Mouse (Mus musculus): ENCODE measurements at regions not wholly inside any gene's neighbourhood (a gene's known extent, or its start where the extent isn't known, plus 50 kb on each side); places are given as distances from the start of the nearest gene placed in this dataset.

GRCm38 (mm10) chr6:49523184-49523583 is 127.8 kb downstream of the Stk31 start:
- WGBS, result 5% methylated on average over 1 of the region's 1 CpGs
- Histone ChIP-seq H3K4me2 (ENCODE audit: low read length) (no peak overlapping the region), H3K4me3 (ENCODE audit: low read depth, low read length) (no peak overlapping the region), H3K4me1 (replicated peaks; ENCODE audit: control insufficient read depth, insufficient read depth, low read length) (no peaks in the 10 kb centered on the region), H3K9me3 (ENCODE audit: control insufficient read depth, low read length) (no peaks in the 10 kb centered on the region), H3K27me3 (replicated peaks; ENCODE audit: control insufficient read depth, insufficient read depth, low read length) (no peaks in the 10 kb centered on the region), H3K9ac (ENCODE audit: low read length) (no peak overlapping the region), H3K36me3 (ENCODE audit: control insufficient read depth, insufficient read depth, low read length) (no peaks in the 10 kb centered on the region), H3K27ac (ENCODE audit: low read depth) (no peak overlapping the region)
- no peak for DNase-seq (ENCODE audit: low spot score)
- ATAC-seq (replicated peaks; ENCODE audit: low FRiP score, low TSS enrichment, low read depth), result no peak

- no peak overlapping the region for H3K4me3 ChIP-seq (ENCODE audit: low read depth, low read length)
- no peaks in the 10 kb centered on the region for H3K4me1 ChIP-seq (replicated peaks; ENCODE audit: control insufficient read depth, insufficient read depth, low read length)
- H3K27me3 ChIP-seq (replicated peaks; ENCODE audit: control insufficient read depth, insufficient read depth, low read length), result no peaks in the 10 kb centered on the region
- WGBS, result 89% methylated on average over 7 of the region's 7 CpGs
- no peak overlapping the region for H3K4me2 ChIP-seq (ENCODE audit: low read length)
- DNase-seq (ENCODE audit: low spot score) (no peak), ATAC-seq (replicated peaks; ENCODE audit: low FRiP score, low TSS enrichment, low read depth) (no peak)
- no peak overlapping the region for H3K9ac ChIP-seq (ENCODE audit: low read length)
- no peak overlapping the region for H3K27ac ChIP-seq (ENCODE audit: low read depth)
- H3K9me3 ChIP-seq (ENCODE audit: control insufficient read depth, low read length), result no peaks in the 10 kb centered on the region
- H3K36me3 ChIP-seq (ENCODE audit: control insufficient read depth, insufficient read depth, low read length), result no peaks in the 10 kb centered on the region
Observed at GRCm38 (mm10) chr6:49523696-49524095, 128.3 kb downstream of the Stk31 start.

DNA sequence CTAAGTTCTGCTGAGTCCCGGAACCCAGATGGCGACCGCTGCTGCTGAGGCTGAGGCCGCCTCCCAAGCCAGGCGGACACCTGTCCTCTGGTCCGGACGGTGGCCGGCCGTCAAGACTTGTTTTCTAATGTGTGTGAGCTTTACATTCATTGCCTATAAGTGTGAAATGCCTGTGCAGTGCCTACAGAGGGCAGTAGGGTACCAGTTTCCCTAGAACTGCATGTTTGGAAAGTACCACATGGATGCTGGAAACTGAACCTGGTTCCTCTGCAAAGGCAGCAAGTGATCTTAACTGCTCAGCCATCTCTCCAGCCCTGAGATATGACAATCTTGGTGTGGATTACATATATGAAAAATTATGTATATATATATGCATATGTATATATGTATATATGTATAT is 138.6 kb downstream of the Stk31 start:
- H3K4me1 ChIP-seq (replicated peaks; ENCODE audit: control insufficient read depth, insufficient read depth, low read length), result no peaks in the 10 kb centered on the region
- no peak for ATAC-seq (replicated peaks; ENCODE audit: low FRiP score, low TSS enrichment, low read depth)
- H3K9me3 ChIP-seq (ENCODE audit: control insufficient read depth, low read length), result no peaks in the 10 kb centered on the region
- H3K4me3 ChIP-seq (ENCODE audit: low read depth, low read length), result no peak overlapping the region
- no peak overlapping the region for H3K27ac ChIP-seq (ENCODE audit: low read depth)
- no peak for DNase-seq (ENCODE audit: low spot score)
- H3K27me3 ChIP-seq (replicated peaks; ENCODE audit: control insufficient read depth, insufficient read depth, low read length), result no peaks in the 10 kb centered on the region
- H3K9ac ChIP-seq (ENCODE audit: low read length), result no peak overlapping the region
- WGBS, result 94% methylated on average over 6 of the region's 9 CpGs
- no peak overlapping the region for H3K4me2 ChIP-seq (ENCODE audit: low read length)
- H3K36me3 ChIP-seq (ENCODE audit: control insufficient read depth, insufficient read depth, low read length), result no peaks in the 10 kb centered on the region

GRCm38 (mm10) chr6:49534551-49534950 is 139.1 kb downstream of the Stk31 start:
- no peak overlapping the region for H3K4me3 ChIP-seq (ENCODE audit: low read depth, low read length)
- no peaks in the 10 kb centered on the region for H3K36me3 ChIP-seq (ENCODE audit: control insufficient read depth, insufficient read depth, low read length)
- no peaks in the 10 kb centered on the region for H3K9me3 ChIP-seq (ENCODE audit: control insufficient read depth, low read length)
- WGBS, result 73% methylated on average over 3 of the region's 3 CpGs
- H3K27ac ChIP-seq (ENCODE audit: low read depth), result no peak overlapping the region
- no peak for DNase-seq (ENCODE audit: low spot score)
- H3K4me2 ChIP-seq (ENCODE audit: low read length), result no peak overlapping the region
- ATAC-seq (replicated peaks; ENCODE audit: low FRiP score, low TSS enrichment, low read depth), result no peak
- H3K9ac ChIP-seq (ENCODE audit: low read length), result no peak overlapping the region
- H3K4me1 ChIP-seq (replicated peaks; ENCODE audit: control insufficient read depth, insufficient read depth, low read length), result no peaks in the 10 kb centered on the region
- no peaks in the 10 kb centered on the region for H3K27me3 ChIP-seq (replicated peaks; ENCODE audit: control insufficient read depth, insufficient read depth, low read length)

GRCm38 (mm10) chr6:49544946-49545345 is 149.5 kb downstream of the Stk31 start:
- Histone ChIP-seq H3K27ac (ENCODE audit: low read depth) (no peak overlapping the region), H3K9ac (ENCODE audit: low read length) (no peak overlapping the region), H3K4me1 (replicated peaks; ENCODE audit: control insufficient read depth, insufficient read depth, low read length) (no peaks in the 10 kb centered on the region), H3K4me3 (ENCODE audit: low read depth, low read length) (no peak overlapping the region), H3K27me3 (replicated peaks; ENCODE audit: control insufficient read depth, insufficient read depth, low read length) (no peaks in the 10 kb centered on the region), H3K36me3 (ENCODE audit: control insufficient read depth, insufficient read depth, low read length) (no peaks in the 10 kb centered on the region), H3K4me2 (ENCODE audit: low read length) (no peak overlapping the region), H3K9me3 (ENCODE audit: control insufficient read depth, low read length) (0 out of 2 replicates have a peak, but pooled peaks cover 2% of the 10 kb centered on the region)
- WGBS, result 90% methylated on average over 7 of the region's 7 CpGs
- DNase-seq (ENCODE audit: low spot score) (no peak), ATAC-seq (replicated peaks; ENCODE audit: low FRiP score, low TSS enrichment, low read depth) (no peak)

GRCm38 (mm10) chr6:49555069-49555468 is 159.7 kb downstream of the Stk31 start:
- no peak overlapping the region for H3K4me2 ChIP-seq (ENCODE audit: low read length)
- no peaks in the 10 kb centered on the region for H3K4me1 ChIP-seq (replicated peaks; ENCODE audit: control insufficient read depth, insufficient read depth, low read length)
- no peak overlapping the region for H3K9ac ChIP-seq (ENCODE audit: low read length)
- no peak for DNase-seq (ENCODE audit: low spot score)
- no peaks in the 10 kb centered on the region for H3K27me3 ChIP-seq (replicated peaks; ENCODE audit: control insufficient read depth, insufficient read depth, low read length)
- WGBS, result 84% methylated on average over 10 of the region's 10 CpGs
- no peaks in the 10 kb centered on the region for H3K9me3 ChIP-seq (ENCODE audit: control insufficient read depth, low read length)
- H3K36me3 ChIP-seq (ENCODE audit: control insufficient read depth, insufficient read depth, low read length), result no peaks in the 10 kb centered on the region
- H3K4me3 ChIP-seq (ENCODE audit: low read depth, low read length), result no peak overlapping the region
- ATAC-seq (replicated peaks; ENCODE audit: low FRiP score, low TSS enrichment, low read depth), result no peak
- no peak overlapping the region for H3K27ac ChIP-seq (ENCODE audit: low read depth)

- no peaks in the 10 kb centered on the region for H3K4me1 ChIP-seq (replicated peaks; ENCODE audit: control insufficient read depth, insufficient read depth, low read length)
- H3K9ac ChIP-seq (ENCODE audit: low read length), result no peak overlapping the region
- no peak overlapping the region for H3K4me2 ChIP-seq (ENCODE audit: low read length)
- no peaks in the 10 kb centered on the region for H3K9me3 ChIP-seq (ENCODE audit: control insufficient read depth, low read length)
- no peaks in the 10 kb centered on the region for H3K27me3 ChIP-seq (replicated peaks; ENCODE audit: control insufficient read depth, insufficient read depth, low read length)
- DNase-seq (ENCODE audit: low spot score), result no peak
- ATAC-seq (replicated peaks; ENCODE audit: low FRiP score, low TSS enrichment, low read depth), result no peak
- H3K27ac ChIP-seq (ENCODE audit: low read depth), result no peak overlapping the region
- no peaks in the 10 kb centered on the region for H3K36me3 ChIP-seq (ENCODE audit: control insufficient read depth, insufficient read depth, low read length)
- 80% methylated on average over 1 of the region's 1 CpGs for WGBS
- no peak overlapping the region for H3K4me3 ChIP-seq (ENCODE audit: low read depth, low read length)
Observed at GRCm38 (mm10) chr6:49558508-49558907, 163.1 kb downstream of the Stk31 start.

GRCm38 (mm10) chr6:49559112-49559511 is 163.7 kb downstream of the Stk31 start:
- no peak overlapping the region for H3K4me2 ChIP-seq (ENCODE audit: low read length)
- no peak overlapping the region for H3K4me3 ChIP-seq (ENCODE audit: low read depth, low read length)
- H3K36me3 ChIP-seq (ENCODE audit: control insufficient read depth, insufficient read depth, low read length), result no peaks in the 10 kb centered on the region
- 82% methylated on average over 11 of the region's 11 CpGs for WGBS
- no peak overlapping the region for H3K9ac ChIP-seq (ENCODE audit: low read length)
- H3K9me3 ChIP-seq (ENCODE audit: control insufficient read depth, low read length), result no peaks in the 10 kb centered on the region
- DNase-seq (ENCODE audit: low spot score), result no peak
- H3K27ac ChIP-seq (ENCODE audit: low read depth), result no peak overlapping the region
- H3K4me1 ChIP-seq (replicated peaks; ENCODE audit: control insufficient read depth, insufficient read depth, low read length), result no peaks in the 10 kb centered on the region
- no peak for ATAC-seq (replicated peaks; ENCODE audit: low FRiP score, low TSS enrichment, low read depth)
- no peaks in the 10 kb centered on the region for H3K27me3 ChIP-seq (replicated peaks; ENCODE audit: control insufficient read depth, insufficient read depth, low read length)

DNA sequence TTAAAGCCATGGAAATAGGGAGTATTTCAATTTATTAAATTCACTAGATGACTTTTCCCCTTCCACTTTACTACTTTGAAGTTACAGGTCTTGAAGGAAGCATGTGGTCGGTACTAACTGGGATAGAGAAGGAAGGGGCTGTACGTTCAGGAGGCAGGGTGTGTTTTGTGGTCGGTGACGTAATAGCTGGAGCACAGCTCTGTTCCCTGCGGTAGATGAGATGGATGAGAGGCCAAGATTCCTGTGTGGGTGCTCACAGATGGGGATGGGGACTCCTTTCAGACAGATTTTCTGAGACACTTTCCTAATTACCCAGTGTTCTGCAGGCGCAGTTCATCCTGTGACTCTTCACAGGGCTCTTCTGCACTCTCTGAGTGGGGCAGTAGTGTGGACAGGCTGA is 182.9 kb downstream of the Stk31 start:
- no peak for ATAC-seq (replicated peaks; ENCODE audit: low FRiP score, low TSS enrichment, low read depth)
- Histone ChIP-seq H3K9me3 (ENCODE audit: control insufficient read depth, low read length) (no peaks in the 10 kb centered on the region), H3K4me1 (replicated peaks; ENCODE audit: control insufficient read depth, insufficient read depth, low read length) (no peaks in the 10 kb centered on the region), H3K27me3 (replicated peaks; ENCODE audit: control insufficient read depth, insufficient read depth, low read length) (no peaks in the 10 kb centered on the region), H3K27ac (ENCODE audit: low read depth) (no peak overlapping the region), H3K4me2 (ENCODE audit: low read length) (no peak overlapping the region), H3K36me3 (ENCODE audit: control insufficient read depth, insufficient read depth, low read length) (no peaks in the 10 kb centered on the region), H3K4me3 (ENCODE audit: low read depth, low read length) (no peak overlapping the region), H3K9ac (ENCODE audit: low read length) (no peak overlapping the region)
- WGBS, result 62% methylated on average over 6 of the region's 6 CpGs
- no peak for DNase-seq (ENCODE audit: low spot score)

Measured in intestine, embryonic 14.5 days (tissue).